Mouse (Mus musculus): Measurements from ENCODE around the gene Olfr982.

The Olfr982 gene

DNA sequence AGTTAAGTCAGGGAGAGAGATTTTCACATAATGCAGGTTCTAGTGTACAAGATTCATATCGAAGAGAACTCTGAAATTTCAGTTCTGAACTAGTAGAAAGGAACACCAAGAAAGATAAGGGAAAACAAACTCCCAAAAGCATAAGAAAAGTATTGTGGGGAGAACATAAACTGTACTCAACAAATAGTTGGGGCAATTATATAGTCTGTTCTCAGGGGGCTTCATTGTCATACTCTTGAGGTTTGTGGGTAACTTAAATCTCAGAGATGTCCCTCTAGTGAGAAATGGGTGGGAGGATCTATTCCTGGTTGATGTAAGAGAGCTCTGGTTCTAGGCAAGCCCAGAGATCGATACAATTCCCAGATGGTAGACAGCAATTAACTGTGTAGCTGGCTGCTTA, at the start of gene Olfr982:
Gene Olfr982, plus strand, starts transcription at position 301 of the 400 bp plus-strand sequence.
- DNase-seq (ENCODE audit: low spot score): no peak

GRCm38 (mm10) chr9:40050138-40050537, 23.5 kb upstream of the Olfr982 start:
- no peak for DNase-seq (ENCODE audit: low spot score)

DNA sequence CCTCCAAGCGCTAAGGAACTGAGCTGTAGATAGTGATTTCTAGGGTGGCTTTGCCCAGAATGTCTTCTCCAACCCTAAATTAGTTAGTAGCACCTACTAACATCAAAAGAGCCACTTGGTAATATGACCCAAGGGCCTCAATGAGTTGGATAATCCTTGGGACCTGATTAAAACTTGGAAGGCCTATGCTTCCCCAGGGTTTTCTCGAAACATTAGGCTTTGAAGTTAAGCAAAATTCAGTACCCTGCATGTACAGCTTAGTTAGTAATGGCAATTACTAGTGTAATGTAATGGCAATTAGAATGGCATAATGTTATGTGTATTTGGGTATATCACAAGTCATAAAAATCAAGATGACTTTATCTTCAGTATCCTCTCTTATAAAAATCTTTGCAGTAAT, 19.9 kb downstream of the Olfr982 start, which contains the start of gene Olfr983:
Gene Olfr983, minus strand, starts transcription at position 101 of the 400 bp plus-strand sequence.
- no peak for DNase-seq (ENCODE audit: low spot score)

GRCm38 (mm10) chr9:40094769-40095168, 21.1 kb downstream of the Olfr982 start:
- no peak for DNase-seq (ENCODE audit: low spot score)

- no peak for DNase-seq (ENCODE audit: low spot score)
Measured at GRCm38 (mm10) chr9:40114106-40114505, 40.5 kb downstream of the Olfr982 start, which contains the start of gene Olfr984. Olfr984 (minus strand) TSS chr9:40114206.

GRCm38 (mm10) chr9:40116645-40117286, 43.1 kb downstream of the Olfr982 start:
- DNase-seq (ENCODE audit: low spot score): no peak

GRCm38 (mm10) chr9:40117287-40117659, 43.6 kb downstream of the Olfr982 start:
- no peak for DNase-seq (ENCODE audit: low spot score)

All from left cerebral cortex, adult 11 months (tissue).